Mouse (Mus musculus) retina, postnatal 1 day (tissue): ENCODE data around the gene Tigit.

Experiments
- DNase-seq: peaks from one replicate; pipeline ENCODE4 v3.0.0-alpha.2; 2012

The Tigit gene

DNA sequence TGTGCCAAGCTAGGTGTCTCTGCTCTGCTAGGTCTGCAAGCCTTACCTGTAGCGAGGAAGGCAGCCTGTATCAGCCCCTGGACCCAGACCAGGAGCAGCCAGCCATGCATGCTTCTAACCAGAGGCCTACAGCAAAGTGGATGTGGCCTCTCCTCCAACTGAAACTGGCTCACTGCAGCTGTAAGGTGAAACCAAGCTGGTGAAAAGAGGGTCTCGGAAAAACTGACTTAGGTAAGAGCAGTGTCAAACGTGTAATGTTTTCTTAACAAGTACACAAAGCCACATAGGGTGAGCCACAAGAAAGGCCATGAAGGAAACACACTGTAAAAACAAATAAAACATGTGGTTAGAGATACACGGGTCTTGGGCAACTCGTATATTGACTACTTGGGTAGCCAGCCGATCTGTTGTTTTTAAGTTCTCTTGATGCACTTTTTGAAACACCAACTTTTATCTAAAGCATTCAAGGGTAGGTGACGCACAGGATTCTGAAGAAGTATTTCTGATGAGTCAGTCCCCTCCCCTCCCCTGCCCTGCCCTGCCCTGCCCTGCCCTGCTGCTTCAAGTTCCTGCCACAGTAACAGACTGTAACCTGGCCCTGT, at the start of gene Tigit:
Gene Tigit (minus strand): TSS at position 169 of the 602 bp plus-strand sequence.
- no peak for DNase-seq

DNA sequence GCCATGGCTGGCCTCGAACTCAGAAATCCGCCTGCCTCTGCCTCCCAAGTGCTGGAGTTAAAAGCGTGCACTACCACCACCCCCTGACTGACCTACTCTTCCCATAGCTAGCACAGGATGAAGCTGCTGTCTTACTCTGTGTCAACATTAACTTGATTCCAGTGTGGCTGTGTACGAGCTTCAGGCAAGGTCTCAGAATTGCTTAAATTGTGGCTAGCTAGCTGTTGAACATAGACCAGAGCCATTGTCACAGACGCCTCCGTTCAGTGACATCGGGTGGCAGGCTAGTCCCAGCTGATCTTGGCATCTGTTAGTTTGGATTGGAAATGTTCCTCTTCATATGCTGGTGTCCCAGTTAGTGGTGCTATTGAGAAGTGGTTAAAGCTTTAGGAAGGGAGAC, 47.4 kb upstream of the Tigit start:
- DNase-seq, result no peak

DNA sequence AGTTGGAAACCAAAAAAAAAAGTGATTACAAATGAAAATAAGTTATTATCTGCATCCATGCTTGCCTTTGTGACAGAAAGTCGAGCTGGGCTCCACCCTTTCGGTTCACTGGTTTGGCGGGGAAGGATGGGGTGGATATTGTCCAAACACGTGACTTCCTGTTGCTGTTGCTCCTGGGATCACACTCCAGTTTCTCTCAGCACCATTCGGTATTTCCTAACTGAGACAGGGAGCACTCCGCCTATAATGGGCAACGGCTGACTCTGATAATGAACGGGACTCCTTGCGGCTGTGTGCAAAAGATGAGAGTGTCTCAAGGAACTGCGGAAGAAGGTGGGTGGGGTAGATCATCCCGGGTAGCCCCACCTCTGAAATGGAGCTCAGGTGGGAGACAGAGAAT, 46.7 kb upstream of the Tigit start:
- DNase-seq, result no peak

DNA sequence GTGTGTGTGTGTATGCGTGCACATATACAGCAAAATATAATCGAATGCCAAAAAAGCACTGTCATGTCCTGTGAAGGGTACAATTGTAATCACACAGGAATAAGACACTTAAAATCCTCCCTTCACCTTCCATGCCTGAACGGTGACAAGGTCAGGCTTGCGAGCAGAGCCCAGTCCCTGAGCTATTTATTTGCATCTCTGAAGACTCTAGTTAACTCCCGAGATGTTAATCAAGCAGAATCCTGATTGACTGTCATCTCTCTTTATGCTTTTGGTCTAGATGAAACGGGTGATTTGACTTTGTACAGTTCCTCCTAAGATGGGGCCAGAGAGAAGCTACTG, 46.2 kb upstream of the Tigit start:
- DNase-seq, result no peak

DNA sequence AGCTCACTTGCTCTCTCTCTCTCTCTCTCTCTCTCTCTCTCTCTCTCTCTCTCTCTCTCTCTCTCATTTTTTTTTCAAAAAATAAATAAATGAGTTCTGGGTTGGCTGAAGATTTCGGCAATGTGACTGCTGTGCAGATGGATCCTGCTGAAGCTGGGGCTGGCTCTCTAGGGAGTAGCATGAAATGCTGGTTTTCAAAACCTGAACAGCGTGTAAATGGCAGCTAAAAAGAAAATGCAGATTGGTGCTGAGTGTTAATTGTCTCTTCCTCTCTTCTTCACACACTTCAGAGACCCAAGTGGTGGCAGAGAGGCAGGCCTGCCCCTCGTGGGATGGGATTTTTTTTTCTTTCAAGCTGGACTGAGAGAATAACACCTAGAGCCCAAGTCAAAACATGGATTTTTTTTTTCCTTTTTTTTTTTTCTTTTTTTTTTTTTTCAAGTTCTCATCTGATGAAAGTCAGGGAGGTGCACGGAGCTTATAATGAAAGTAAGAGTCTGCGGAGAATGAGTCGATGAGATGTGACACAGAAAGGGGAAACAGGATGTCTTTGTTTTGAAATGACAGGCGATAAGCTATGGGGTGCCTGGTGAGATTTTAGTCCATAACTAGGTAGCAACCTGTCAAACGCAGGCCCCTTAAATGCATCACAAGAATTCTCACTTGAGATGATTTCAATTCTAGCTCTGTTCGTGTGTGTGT, 45.6 kb upstream of the Tigit start:
- peak; percentile 33 for DNase-seq

DNA sequence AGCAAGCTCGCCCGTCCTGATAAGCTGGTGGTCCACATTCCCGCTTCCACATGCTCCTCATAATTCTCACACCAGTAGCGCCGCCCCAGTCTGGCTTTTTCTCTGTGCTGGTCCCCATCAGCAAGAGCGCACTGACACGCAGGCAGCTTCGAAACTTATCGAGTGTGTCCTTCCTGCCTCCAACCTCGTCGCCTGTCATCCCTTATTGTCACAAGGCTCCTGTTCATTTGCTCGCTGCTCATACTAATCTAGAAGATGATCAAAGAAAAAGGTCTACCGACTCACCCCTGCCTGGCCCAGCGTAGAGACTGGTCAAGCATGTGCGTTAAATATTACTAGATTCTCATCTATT, 45.1 kb upstream of the Tigit start:
- peak; percentile 66 for DNase-seq

DNA sequence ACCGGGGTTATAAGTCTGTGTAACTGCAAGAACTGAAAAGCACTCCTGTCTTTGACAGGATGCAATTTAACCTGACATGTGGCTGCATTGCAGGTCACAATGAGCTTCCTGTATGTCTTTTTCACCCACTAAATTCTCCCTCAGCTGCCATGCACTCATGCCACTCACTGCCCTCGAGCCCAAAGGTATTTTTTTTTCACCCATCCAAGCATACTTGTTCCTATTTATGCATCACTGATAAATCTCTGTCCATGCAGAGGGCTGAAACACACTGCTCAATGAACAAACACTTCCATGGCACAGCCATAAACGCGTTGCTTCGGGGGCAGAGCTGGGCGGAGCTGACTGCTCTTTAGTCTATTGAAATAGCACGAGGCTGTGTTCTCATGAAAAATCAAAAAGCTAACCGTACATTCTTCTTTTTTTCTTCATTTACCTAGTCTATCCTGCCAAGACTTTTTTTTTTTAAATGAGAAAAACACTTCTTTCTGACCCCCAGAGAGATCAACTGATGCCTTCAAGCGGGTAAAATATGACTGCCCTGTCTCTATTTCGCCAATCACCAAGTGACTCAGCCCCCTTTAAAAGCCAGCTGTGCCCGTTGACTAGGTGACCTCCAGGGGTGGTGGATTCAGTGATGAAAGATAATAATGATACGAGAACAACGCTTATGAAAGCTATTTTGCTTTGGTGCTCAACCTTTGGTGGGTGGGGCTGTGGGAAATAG, 44.6 kb upstream of the Tigit start:
- DNase-seq, result peak; percentile 46

DNA sequence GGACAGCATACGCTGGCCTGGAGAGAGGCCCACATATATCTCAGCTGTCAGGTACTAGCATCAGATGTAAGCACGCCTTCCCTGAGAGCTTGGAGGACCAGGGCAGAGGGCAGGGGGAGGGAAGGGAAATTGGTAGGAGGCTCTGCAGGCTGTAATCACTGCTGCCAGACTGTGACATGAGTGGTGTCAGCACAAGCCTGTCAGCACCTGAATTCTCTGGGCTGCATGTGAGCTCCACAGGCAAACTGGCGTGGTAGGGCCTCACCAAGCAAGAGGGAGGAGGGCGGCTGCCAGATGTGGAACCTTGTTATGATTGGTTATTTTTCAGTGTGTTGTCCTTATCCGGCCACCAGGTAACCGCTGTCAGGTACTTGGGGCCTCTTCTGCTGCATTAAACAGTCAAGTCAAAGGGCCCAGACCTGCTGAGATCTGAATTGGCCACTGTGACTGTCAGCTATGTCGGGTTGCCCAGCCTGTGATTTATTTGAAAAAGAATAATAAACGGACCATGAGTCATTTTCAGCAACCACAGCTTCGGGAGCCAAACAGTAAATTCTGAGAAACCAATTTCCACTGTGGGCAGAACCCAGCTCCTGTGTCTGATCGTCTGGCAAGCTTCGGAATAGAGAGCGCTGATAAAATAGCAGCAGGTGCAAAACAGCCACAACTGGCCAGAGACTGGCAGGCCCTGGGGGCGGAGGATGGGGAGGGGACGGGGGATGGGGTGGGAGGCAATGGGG, 38.0 kb upstream of the Tigit start:
- no peak for DNase-seq

DNA sequence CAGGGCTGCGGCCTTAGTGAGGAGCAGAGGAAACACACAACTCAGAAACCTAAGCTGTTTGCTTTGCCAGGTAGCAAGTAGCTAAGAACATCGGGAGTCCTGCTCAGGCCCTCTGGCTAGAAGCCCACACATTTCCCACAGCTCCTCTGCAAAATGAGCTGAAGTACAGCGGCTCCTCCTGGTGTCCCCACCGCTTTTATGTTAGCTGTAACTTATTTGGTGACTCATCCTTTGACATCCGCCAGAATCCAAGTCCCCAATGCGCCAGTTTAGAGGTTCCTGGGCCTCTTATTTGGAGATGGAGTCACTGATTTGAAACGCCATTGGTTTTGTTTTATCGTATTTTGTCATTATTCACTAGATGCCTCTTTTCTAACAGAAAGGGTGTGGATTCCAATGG, 36.6 kb upstream of the Tigit start:
- no peak for DNase-seq

DNA sequence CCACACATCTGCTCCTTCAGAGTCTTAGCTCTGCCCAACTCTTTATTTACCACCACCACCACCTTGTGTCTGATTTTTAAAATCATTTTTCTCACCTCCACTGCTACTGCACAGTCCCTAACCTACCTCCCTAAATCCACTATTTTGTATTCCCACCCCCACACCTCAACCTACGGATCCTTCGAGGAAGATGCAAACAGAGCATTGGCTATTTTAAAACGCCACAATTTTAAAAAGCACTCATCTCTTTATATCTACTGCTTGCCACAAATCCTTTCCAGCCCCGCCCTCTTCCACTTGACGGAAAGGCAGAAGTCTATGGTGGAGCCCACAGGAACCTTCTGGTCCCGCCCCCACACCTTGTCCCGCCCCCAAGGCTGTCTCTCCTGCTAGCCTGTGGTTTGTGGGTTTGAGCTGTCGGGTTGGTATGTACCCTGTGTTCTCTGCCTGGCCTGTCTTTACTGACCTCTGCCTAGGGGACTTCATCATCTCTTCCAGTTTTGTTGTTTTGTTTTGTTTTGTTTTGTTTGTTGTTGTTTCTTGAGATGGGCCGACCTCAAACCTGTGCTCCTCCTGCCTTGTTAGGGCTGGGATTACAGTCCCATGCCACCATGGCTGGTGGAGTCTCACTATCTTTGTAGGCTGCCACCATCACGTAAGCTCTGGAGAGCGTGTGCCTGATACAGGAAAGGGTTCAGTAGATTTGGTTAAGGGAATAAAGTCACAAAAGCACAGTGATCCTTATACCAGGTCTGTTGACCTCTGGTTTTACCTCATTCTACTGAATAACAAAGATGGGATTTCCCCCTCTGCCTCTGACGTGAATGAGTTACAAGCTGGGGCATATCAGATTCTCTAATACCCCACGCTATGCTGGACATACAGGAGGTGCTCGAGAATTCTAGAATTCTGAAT, 35.0 kb upstream of the Tigit start:
- DNase-seq, result no peak

DNA sequence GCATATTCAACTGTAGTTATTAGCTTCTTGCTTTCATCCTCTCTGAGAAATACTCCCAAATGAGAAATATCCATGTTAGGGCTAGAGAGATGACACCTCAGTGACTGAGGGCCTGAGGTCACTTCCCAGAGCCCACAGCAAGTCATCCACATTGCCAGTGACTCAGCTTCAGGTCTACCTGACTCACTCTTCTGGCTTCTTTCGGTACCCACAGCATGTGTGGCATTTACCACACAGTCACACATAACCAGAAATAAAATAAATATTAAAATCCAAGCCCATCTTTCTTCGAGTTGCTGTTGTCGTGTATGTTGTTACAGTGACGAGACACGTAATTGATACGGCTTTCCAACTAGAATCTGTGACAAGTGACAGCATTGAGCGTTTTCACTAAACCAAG, 33.8 kb upstream of the Tigit start:
- DNase-seq, result no peak

DNA sequence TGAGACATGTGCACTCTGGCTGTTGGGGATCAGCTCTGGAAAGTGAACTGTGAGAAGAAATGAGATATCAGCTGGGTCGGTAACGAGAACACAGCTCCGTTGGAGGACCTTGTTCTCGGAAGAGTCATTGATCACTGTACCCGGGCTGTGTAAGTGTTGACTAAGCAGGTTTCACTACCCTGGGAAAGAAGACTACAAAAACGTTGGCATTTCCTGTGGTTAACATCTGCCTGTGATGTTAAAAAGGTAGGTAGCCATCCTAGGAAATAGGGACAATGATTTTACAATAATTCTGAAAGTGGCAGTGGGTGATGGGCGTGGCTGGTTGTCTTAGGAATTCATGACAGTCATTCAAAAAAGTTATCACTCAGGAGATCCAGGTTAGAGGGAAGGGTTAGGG, 31.9 kb upstream of the Tigit start:
- no peak for DNase-seq

DNA sequence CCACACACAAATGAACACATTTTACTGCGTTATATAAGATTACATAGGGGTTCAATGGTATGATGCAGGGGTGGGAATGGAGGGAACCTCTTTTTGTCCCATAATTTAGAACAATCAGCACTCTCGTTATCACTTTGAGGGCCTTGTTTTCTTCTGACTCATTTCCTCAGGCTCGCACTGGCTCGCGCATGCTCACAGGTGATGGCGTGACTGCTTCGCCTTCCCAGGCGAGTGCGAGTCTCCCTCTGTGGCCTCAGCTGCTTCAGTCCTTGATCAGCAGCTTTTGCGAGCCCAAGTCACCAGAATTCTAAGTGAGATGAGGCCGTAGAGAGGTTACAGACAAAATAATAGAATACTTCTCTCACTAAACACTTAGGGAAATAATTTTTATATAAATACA, 30.2 kb upstream of the Tigit start:
- DNase-seq, result no peak

DNA sequence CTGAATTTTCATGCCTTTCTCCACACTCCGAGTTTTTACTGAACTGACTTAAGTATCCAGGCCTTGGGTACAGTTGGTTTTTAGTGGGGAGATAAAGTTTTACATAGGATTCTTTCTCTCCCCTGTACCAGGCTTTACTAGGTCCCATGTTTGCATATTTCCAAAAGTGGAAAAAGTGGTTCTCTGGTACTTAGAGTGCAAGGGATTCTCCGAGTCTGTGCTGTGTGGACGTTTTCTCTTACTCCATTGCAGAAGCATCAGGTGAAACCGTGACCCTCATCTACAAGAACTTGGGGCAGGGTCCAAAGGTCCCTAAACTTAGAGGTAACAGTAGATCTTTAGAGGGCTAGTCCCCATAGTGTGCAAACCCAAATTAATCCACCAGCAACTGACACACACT, 28.7 kb upstream of the Tigit start:
- DNase-seq, result no peak

DNA sequence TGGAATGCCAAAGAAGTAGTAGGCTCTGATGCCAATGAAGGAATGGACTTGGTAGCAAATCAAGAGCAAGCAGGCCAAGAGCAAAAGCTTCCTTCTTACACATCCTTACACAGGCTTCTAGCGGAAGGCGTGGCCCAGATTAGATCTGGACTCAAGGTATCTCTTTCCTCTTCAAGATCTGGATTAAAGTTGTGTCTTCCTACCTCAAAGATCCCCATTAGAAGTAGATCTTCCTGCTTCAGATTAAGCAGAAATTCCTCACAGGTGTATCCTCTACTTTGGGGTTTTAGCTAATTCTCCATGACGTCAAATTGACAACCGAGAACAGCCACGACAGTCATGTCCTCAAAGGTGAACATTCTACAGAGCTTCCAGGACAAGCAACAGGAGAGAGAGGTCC, 27.8 kb upstream of the Tigit start:
- no peak for DNase-seq

DNA sequence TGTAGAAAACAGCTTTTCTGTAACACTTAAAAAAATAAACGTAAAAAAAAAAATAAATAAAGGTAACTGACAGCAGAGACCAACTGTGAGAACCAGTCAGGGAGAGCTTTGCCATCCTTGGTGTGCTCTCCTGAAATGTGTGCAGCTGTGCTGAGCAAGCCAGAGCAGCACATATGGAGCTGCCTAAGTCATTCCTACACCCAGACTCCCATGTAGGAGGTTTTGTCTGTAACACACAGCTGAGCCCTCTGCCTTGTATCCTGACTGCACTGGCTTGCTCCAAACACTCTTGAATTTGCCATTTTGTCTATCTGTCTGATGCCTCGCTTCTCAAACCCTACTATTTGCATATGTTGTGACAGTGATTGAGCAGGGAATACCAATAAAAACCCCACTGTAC, 27.0 kb upstream of the Tigit start:
- no peak for DNase-seq

DNA sequence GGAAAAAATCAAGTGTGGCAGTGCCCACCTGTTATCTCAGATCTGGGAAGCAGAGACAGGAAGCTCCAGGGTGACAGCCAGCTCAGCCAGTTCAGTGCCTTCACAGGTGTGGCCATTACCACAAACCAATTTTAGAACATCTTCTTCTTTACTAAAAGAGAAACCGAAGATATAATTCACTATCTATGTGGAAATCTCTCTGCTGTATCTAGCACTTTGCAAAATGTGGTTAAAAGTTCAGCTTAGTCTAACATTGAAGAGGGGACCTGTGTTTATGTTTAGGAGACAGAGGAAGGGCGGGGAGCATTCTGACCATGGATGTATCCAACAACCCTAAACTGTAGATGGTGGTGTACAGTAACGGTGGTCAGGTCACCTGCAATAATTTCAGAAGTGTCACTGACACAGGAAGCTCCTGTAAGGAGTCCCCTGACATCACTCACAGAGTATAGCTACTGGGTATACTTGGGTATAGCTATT, 26.3 kb upstream of the Tigit start:
- DNase-seq, result no peak

DNA sequence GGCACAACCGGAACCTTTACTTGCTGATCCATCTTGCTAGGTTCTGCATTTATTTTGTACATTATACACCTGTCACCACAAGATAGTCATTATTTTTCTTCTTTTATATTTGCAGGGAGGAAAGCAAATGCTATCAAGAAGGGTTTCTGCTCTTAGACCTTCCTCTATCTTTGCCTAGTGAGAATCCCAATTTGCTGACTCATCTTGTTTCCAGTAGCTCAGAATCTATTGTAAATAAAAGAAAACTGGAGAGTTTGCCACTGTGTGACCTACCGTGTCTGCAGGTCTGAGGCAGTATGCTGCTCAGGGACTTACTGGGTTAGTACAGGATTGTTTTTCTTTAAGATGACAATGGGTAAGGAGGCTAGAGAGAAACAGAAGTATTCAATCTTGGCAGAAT, 24.0 kb upstream of the Tigit start:
- DNase-seq, result no peak

DNA sequence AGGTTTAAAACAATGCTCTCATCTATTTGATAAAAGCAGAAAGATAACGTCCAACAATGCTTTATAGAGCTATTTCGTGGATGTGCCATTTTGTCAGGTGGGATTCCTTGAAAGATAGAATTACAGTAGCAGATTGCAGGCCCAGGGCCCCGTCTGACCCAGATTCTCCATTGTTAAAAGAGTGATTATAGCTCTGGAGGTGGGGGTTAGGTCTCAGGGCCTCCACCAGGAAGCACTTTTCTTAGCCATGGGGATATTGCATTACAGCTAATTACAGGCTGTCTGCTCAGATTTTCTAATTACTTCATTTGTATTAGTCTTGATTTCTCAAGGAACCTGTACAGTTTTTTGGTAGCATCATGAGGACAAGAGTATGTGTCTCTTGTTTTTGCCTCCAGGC, 10.5 kb upstream of the Tigit start:
- DNase-seq, result peak; percentile 4

DNA sequence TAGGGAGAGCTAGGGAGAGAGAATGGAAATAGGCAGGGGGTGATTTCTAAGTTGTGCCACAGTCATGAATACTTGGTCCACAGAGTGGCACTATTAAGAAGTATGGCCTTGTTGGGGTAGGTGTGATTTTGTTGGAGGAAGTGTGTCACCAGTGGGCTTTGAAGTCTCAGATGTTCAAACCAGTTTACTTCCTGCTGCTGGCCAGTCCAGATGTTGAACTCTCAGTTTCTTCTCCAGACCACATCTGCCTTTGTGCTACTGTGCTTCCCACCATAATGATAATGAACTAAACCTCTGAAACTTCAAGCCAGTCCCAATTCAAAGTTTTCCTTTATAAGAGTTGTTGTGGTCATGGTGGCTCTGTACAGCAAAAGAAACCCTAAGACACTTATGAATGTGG, 8.8 kb upstream of the Tigit start:
- DNase-seq, result no peak

DNA sequence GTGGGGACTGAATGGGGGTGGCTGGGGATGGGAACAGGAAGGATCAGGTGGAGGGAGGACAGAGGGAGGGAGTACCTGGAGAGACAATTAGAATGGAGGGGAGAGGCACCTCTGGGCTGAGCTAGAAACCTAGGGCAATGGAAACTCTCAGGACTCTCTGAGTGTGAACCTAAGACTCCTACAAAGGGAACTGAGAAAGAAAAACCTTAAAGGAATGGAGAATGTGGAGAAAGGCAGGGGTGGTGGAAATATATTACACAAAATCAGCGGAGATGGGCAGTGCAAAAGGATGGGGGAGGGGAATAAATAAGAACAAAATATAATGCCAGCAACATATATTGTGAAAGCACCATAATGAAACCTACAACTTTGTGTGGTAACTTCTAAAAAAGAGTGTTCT, 8.0 kb upstream of the Tigit start:
- DNase-seq, result no peak

DNA sequence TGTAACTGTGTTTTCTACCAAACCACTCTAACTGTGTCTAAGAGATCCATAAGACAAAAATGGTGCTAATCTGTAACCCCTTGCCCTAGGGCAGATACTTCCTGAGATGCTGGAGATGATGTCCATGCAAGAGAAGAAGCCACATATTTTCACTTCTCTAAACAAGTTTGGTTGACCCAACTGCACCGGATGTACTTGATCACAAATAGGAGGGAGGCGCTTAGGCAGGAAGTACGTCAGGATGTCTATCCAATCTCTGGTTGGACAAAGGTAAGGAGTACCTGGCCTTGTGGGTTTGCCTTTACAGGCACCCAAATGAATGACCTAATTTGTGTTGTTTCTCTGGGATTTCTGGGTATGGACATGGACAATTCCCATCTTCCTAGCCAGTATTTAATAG, 4.3 kb upstream of the Tigit start:
- DNase-seq, result no peak

DNA sequence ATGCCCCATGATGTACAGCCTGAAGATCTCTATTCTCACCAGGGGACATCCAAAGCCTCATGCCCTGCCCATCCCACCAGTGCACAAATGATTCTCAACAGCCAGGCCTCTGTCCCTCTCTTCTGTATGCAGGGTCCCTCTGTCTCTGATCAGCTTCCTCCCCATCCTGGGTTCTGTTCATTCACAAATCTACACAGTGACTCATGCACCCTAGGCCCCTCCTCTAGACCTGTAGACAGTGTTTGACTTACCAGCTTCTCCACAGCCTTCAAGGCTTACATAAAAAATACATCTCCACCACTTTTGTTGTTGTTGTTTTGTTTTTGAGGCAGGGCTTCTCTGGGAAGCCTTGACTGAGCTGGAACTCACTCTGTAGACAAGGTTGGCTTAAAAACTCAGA, 915 bp upstream of the Tigit start:
- no peak for DNase-seq
